Mouse (Mus musculus) megakaryocyte-erythroid progenitor cell, adult 5-6 weeks (primary cell): ENCODE measurements at regions not wholly inside any gene's neighbourhood (a gene's known extent, or its start where the extent isn't known, plus 50 kb on each side); places are given as distances from the start of the nearest gene placed in this dataset.
A peak's percentile ranks its signal among the peaks of the same experiment; 100 is the strongest.

Source experiments
- ATAC-seq: replicated peaks from 2 replicates; pipeline ENCODE4 v1.8.0; 2016; ENCODE audit warnings: mild to moderate bottlenecking, inconsistent platforms; ENCODE audit not compliant: severe bottlenecking, poor library complexity, low FRiP score, low TSS enrichment

DNA sequence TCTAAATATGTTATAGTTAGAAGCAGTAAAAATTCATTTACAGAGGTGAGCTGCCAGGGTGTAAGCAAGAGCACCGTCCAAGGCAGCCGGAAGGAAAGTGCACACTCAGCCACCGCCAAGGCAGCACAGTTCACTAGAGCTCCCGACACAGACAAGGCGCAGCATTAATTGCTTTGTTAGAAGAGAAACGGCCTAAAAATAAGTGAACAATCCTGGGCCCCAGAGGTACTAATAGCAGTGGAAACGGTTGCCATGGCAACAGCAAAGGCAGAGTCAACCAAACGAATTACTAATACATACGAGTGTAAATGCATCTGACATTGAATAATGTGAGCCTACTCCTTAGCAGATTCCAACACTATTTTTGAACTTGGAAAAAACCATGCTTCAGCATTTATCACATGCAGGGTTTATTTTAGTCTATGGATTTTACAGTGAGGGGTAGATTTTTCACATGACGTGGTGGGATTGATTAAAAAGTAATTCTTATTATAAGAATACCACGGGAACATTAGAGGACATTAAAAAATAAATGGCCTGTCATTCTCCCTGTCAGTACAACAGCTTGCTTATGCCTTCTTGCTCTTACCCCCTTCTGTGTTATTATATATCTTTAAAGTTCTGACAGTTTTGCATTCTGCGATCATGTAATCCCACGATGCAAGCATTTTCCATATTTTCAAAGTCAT, 62.5 kb downstream of the Cavin4 start:
- ATAC-seq = no peak

DNA sequence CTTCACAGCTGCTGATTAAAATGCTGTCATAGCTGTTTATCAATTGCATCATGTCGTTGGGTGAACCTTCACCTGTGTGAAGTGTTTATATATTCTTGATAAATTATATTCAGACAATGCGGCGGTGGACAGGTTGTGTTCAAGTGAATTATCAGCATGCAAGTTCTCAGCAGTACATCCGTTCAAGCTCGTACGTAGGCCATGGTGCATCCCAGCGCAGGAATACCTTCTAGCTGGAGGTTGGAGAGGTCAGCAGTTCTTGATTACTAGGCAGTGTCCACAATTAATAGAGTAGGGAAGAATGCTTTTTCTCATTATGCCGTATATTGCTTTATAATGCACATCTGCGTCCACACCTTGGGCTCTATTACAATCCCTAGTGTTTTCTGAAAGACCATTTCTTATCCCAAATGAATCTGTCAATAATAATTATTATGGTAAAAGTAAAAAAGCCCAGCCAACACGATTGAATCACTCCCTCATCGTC, 63.1 kb downstream of the Cavin4 start:
- no peak for ATAC-seq

DNA sequence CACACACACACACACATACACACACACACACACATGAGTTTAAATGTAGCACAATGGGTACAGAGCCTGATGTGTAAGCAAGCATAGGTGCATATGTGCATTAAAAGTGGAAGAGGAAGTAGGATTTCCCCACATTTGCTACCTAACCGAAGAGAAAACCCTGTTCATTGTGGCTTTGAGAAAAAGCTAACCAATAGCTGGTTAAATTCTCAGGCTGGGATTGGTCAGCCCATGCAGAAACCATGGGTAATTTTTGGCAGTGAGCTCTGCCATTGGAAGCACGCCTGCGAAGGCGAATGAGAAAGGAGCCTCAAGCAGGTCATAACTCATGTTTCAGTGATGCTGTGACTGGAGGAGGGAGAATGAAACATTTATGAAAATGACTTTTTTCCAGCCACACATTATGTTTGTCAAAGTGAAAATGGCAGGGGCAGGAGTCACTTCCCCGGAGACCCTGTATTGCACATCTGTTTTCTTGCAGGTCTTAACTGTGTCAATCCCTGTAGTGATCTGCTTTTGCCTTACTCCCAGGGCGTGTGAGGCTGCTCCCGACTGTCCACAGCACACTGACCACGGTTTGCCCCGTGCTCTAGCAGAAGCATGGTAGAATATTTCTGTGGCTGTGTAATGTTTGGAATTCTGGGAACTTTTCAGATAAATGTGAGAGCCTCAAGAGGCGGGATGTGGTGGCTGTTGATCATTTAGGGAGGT, 71.7 kb downstream of the Cavin4 start:
- no peak for ATAC-seq

DNA sequence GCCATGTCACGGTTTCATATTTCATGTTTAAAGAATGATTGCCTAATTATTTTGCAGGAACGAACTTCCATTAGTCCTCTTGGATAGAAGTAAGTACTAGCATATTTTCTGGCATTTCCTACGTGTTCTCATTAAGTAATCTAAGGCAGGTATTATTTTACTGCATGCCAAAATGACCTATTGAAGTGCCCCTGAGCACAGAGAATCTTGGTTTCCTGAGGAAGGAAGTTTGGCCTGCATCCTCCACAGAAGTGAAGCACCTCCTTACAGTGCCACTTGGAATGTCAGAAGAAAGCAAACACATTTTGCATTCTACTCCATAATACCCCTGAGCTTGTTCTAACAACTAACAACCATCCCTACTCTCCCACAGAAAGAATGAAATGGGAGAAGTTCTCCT, 82.9 kb downstream of the Cavin4 start:
- ATAC-seq = no peak

DNA sequence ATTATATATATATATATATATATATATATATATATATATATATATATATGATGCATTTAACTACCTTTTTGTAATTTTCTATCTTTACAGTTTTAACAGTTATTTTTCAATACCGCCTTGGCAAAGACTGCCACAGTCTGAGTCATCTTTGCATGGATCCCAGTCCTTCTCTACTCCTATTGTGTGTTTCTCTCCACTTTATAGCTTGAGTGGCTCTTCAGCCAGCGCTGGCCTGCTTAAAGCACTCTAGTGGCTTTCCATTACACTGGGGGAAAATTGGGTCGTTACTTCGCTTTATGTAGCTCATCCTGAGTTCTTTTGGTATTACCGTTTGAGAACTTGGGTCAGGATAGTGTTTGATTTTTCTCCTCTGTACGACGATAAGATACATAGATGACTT, 86.3 kb downstream of the Cavin4 start:
- ATAC-seq = no peak

DNA sequence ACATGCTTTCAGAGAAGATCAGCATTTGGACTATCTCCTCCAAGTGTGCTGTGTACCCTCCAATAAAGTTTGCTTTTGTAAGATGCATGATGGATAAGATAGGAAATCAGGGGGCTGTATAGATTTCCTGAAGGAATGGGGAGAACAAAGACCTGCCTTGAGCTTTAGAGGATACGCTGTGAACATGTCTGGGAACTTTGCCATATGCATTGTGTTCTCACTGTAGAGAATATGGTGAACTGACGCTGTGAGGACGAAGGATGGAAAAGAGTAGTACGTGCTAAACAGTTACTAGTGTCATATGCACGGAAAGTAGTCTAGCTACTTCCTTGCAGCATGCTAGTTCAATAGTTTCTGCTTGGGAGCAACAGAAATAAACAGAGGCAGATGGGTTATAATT, 86.8 kb downstream of the Cavin4 start:
- no peak for ATAC-seq

DNA sequence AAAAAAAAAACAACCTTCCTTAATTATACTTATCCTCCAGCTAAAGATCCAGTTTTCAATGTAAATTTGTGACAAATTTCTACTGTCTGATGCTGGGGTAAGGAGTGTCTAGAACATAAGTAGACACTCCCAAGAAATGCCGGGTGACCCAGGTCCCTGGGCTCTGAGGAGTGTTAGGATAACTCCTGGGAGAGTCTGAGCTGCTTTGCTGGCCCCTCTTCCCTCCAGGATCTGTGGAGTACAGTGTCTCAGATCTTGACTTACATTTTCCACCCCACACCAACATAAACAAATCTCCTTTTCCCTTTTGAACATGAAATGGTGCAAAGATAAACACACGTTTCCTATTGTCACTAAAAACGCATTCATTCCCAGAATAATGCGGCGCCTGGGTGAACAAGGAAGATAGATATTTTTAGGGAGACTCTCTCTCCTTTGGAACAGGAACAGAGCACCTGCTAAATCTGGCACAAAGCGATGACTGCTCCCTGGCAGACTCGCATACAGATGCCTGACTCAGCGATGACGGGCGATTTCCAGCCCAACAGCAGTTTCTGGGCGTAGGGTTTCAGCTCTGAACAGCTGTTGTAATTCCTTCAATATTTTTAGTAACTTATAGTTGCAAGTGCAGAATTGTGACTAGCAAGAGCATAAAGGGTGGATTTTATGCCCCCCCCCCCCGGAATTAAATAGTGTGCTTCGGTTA, 91.3 kb downstream of the Cavin4 start:
- ATAC-seq = no peak

DNA sequence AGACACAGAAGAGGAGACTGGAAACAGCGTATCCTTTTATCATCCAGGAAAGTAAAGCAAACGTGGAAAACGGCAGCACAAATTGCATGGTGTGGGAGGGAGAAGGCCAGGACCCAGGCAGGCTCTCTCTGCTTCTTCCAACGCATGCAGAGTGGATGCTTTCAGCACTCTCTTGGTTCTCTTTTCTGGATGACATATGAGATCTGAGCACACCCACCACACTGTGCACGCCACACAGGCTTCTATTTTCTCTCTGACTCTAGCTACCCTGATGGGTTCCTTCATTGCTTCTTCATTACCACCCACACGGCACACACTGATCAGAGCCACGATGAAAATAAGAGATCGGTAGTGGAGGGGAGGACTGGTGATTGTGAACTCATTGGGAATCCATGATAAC, 97.3 kb downstream of the Cavin4 start:
- no peak for ATAC-seq

DNA sequence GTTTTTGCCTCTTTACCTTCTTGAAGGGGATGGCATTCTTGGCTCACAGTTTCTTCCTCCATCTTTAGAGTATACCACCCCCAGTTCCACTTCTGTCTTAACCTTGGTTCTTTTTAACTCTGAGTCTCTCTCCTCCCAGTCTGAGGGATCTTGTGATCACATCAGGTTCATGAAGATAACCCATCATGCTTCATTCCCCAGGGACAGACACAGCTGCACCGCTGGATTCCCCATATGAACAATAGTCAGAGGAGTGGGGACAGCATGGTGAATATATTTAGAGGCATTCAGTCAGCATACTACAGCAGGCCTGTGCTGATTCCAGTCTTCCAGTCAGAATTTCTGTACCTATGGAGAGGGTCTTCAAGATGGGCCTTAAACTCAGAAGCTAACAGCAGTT, 103.1 kb downstream of the Cavin4 start:
- no peak for ATAC-seq

DNA sequence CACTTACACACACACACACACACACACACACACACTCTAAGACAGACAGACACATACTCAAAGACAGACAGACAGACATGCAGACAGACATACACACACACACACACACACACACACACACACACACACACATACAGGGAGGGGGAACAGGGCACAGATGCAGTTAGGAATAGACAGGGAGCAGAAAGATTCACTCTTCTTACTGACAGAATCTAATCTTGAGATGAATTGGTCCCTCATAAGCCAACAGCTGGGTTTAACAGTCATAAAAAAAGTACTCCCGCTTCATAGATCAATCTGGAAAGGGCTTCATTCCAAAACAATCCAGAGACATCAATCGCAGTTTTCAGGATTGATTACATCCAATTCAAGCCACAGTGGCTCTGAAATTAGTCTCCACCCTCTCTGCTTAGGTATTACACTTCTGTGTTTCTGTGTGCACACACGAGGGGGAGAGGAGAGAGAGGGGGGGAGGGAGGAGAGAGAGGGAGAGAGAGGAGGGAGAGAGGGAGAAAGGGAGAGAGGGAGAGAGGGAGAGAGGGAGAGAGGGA, 107.2 kb downstream of the Cavin4 start:
- no peak for ATAC-seq

DNA sequence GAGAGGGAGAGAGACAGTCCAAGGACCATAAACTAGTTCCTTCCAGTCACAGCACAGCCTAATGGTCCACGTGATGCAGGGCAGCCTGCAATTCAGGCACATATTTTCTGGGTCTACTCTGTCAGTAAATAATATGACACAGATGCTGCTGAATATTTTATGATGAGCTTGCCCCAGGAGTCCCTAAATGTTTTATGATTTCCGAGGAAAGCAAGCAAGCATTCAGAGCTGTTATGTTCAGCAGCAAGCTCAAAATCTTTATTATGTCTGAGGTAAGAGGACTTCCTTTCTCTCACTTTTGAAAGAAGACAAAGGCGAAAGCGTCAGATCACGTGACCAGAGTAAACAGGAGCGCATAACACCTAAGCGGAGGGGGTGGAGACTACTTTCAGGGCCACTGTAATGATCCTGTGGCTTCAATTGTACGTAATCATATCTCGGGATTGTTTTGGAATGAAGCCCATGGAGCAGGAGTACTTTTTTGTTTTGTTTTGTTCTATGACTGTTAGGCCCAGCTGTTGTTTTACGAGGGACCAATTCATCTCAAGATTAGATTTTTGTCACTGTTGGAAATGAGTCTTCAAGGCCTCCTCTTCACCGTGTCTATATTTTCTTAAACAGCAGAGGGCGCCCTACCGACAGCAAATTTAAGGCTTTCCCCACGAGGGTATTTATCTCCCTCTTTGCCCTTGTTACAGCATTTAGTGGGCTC, 107.8 kb downstream of the Cavin4 start:
- ATAC-seq = 0 out of 2 replicates have a peak, but pooled peaks have one; percentile 52

DNA sequence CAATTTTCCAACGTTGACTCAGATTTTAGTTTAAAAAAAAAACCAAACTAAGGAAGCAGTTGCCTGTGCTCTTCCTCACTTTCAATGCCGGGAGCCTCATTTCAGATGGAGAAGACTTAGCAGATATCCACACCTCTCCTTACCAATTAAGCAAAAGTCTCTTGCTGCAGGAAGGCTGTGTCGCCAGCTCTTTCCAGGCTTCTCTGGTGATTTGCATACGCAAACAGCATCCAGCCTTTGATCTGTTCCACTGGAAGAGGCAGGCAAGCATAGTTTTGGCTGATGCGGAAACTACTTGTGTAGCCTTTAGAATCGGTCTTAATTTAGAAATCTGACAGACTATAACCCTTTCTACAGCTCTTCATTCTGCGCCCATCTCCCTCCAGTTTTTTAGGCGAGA, 108.5 kb downstream of the Cavin4 start:
- no peak for ATAC-seq

DNA sequence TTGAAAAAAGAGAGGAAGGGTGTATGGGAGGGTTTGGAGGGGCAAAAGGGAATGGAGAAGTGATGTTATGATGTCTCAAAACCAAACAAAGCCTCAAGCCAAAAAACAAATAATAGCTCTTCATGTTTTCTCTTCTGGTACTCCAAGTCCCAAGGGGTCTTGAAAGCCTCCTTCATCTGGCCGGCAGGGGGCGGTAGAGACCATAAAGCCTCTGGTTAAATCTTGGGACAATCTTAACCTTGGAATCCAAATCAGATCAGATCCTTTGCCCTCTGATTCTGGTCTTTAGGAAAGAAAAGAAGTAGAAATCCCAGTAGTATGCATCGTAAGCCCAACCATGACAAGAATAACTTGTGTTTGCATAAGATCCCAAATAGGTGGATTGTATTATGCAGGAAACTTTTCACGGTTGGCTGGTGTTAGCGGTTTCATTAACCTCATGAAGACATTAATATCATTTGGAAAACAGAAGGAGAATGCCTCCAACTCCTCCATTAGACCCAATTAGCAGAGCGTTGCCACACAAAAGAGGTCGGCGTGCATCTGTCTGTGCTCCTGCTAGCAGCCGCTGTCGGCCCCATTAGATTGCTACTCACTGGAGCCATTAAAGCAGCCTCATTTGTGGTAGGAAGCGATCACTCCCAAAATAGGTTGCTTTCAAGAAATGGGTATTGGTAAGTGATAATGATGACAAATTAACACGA, 116.0 kb downstream of the Cavin4 start:
- no peak for ATAC-seq

DNA sequence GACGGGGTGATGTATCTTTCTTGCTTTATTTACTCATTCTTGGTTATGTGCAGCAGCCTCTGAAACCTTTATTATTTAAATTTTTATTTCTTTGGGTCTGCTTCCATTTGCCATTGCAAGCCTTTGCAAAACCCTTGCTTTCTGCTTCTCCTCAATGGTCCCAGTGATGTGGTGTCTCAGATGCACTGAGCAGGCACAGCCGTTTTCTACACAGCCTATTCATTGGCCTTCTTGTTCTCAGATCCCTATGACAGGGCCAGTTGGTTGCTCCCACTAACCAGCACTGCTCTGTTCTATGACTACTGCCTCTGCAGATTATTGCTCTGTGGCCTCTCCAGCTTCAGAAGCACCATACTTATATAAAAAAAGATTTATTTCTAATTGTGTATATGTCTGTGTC, 116.6 kb downstream of the Cavin4 start:
- ATAC-seq = no peak

DNA sequence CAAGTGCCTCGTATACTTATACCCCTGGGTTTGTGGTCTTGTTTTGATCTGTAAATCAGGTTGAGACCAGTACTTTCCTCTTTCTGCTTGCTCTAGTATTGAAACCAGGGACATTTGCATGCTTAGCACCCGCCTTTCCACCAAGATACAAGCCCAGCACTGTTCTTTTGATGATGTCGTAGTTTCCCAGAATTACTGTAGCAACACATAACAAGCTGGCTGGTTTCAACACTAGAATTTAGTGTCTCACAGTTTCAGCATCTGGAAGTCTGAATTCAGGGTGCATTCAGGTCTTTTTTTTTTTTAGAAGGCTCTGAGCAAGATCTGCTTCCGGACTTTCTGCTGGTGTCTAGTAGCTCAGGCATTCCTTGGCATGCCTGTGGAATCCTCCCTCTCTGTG, 117.8 kb downstream of the Cavin4 start:
- ATAC-seq = no peak

DNA sequence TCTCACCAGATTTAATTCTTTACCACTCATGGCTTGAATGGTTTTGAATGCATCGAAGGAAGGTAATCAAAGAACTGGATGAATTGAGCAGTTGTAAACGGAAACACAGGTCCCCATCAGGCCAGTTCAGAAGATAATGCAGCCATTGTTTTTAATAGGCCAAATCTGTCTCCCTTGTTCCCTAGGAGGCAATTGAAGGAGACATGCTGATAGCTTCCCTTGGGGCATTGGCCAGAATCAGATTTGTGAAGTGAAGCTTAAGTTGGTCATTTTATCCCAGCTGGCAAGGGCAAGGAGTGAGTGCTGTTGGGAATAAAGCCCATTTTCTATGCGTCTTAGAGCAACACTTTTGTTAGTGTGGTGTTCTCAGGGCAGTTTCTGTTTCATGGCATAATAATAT, 119.4 kb downstream of the Cavin4 start:
- no peak for ATAC-seq

DNA sequence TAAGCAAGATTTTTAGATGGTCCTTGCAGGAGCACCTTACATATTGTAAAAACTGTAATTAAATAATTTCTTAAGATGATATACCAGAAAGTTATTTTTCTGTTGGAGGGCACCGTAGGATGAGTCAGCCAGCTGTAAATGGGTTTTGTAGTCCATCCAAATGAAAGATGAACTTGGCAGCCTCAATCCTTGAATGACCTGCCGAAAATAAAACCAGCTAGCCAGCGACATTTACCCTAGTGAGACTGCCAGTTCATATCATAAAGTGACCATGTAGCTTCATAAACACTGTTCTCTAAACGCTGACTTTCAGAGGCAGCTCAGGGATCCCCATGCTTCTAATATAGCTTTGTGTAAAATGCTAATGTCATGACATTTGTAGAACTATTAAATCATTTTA, 127.8 kb downstream of the Cavin4 start:
- ATAC-seq = no peak

DNA sequence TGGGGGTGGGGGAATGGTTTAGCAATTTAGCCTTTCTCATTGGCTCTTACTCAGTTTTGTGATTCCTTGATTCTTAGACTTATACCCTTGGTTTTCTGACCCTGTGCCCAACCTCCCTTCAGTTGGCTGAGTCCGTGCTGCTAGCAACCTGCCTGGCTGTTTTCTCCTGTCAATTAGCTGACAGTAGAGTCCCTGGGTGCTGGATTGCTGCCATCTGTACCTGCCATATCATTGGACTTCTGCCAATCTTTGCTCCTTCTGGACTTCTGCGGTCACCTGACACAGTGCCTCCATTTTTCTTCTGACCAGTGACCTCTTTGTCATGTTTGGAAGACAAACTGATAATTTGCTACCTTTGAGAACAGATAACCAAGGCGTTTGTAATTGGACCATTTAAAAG, 140.5 kb downstream of the Cavin4 start:
- no peak for ATAC-seq

DNA sequence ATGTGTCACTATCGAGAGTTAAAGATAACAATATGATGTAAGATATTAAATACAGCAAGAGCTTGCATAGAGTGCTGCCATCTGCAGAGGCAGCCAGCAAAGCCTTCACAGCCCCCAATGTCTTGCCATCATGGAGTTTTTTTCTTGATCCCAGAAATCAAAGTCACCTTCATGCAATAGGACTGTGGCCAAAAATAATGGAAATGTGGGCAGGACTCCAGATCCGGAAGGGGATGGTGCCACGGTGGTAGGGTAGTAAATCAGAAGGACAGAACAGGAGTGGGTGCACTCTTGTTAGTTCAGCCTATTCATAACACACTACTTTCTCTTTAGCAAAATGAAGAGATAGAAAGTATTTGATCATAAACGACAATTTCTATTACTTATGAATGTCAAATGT, 145.3 kb downstream of the Cavin4 start:
- ATAC-seq = no peak
